Mouse (Mus musculus): ENCODE measurements at regions not wholly inside any gene's neighbourhood (a gene's known extent, or its start where the extent isn't known, plus 50 kb on each side); places are given as distances from the start of the nearest gene placed in this dataset.

DNA sequence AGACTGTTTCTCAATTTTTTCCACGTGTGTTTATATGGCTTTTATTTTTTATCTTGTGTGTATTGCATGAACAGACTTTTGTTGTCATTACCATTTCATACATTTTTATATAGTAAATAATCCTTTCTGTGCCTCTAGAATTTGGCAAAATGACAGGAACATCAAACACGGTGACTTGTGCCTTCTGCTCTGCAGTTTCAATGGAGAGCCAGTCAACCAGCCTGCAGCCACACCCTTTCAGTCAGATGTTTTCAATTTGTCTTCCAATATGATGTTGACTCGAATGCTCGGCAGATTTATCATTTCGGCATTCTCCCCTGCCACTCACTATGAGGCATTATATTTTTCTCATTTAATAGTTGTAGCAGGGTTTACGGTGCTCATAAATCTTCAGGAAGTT is 74.7 kb upstream of the Dusp10 start:
- ATAC-seq (replicated peaks; ENCODE audit: low FRiP score, low TSS enrichment, poor library complexity, severe bottlenecking): no peak

DNA sequence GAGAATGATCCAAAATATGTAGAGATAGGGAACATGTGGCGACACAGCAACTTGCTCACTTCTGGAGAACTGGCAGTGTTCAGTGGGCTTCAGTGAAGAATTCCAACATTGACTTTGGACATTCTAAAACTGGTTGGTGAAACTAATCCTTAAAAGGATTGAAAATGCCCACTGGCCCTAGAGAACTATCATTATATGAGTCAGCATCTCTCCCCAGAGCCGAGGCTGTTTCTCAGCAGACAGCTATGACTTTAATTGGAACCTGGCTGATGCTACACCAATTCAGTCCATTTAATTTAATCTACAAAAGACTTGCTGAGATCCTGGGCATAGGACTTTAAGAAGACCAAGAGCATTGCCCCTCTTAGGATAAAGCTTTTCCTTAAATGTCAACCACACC is 72.4 kb upstream of the Dusp10 start:
- ATAC-seq (replicated peaks; ENCODE audit: low FRiP score, low TSS enrichment, poor library complexity, severe bottlenecking): no peak

DNA sequence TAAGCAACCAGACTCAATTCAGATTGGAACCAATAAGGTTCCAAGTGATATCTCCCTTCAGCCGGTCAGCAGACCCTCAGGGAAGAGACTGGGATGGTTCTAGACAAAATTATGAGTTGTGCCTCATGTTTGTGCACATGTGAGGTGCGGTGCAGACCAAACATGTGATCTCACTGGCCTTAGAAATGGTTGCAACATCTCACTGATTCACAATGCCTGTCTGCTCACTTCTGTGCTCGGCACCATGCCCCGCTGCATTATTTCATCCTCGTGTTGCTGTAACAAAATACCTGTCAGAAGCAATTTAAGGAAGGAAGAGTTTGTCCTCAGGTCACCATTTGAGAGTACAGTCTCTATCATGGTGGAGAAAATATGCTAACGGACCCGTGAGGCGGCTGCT is 66.9 kb upstream of the Dusp10 start:
- ATAC-seq (replicated peaks; ENCODE audit: low FRiP score, low TSS enrichment, poor library complexity, severe bottlenecking): no peak

DNA sequence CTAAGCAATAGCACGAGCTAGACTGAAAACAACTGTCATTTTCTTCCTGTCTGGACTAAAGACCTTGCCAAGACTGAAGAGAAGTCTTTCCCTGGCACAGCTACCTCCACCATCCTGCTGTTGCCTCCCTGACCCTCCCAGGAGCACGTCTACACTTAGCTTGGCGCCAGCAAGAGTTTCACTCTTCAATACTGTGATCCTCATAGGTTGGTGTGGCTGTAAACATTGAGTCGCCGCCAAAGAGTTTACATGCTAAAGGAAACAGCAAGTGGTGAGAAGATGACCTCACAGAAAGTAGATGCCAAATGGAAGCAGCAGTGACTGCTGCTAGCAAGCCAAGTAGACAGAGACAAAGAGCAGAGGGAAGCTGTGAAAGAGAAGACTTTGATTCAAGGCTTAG is 66.0 kb upstream of the Dusp10 start:
- no peak for ATAC-seq (replicated peaks; ENCODE audit: low FRiP score, low TSS enrichment, poor library complexity, severe bottlenecking)

DNA sequence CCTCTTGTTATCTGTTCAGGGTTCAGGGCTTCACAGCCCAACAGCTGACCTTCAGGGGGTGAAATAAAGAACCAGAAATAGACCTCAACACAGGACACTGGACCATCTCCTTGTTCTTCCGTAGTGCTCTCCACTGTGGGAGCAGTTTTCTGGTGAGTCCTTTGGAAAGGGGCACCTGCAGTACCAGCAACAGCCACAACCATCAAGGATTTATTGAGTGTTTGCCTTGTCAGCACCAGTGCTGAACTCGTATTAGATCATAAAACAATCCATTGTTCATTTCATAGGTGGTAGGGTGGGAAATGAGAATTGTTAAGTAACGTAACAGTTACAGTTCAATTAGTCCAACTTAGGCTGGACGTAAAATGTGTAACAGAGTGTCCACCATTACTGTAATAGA is 63.9 kb upstream of the Dusp10 start:
- ATAC-seq (replicated peaks; ENCODE audit: low FRiP score, low TSS enrichment, poor library complexity, severe bottlenecking): peak; percentile 50; the same call in 1 of the 2 replicates

DNA sequence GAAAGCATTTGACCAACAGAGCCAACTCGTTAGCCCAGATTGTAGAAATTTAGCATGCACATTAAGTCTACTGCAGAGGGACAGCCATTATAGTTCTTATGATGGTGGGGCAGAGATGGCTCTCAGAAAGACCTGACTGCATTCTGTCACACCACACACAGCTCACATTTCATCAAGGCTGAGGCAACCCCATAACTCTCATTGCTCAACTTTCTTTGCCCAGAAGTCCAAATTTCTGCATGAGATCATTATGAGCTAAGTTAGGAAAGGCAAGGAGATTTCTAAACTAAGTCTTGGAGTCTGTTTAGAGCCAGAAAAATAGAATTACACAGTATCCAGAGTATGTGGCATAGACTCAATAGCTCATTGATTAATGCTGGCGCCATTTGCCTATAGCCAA is 59.0 kb upstream of the Dusp10 start:
- ATAC-seq (replicated peaks; ENCODE audit: low FRiP score, low TSS enrichment, poor library complexity, severe bottlenecking): no peak

DNA sequence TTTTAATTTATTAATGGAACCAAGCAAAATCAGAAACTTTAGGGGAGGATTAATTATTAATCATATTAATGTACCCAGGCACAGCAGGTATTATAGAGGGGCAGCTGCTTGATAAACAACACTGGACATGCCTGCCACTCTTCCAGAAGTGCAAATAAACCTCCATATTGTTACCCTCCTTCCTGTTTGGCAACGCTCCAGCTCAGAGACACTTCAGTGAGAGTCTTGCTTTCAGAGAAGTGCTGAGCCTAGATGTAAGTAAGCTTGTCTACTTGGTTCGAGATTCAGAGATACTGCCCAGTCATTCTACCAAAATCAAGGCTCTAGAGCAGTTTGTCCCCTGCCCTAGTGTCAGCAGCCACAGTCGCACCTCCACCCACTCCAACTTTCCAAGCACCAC is 56.7 kb upstream of the Dusp10 start:
- ATAC-seq (replicated peaks; ENCODE audit: low FRiP score, low TSS enrichment, poor library complexity, severe bottlenecking): no peak

DNA sequence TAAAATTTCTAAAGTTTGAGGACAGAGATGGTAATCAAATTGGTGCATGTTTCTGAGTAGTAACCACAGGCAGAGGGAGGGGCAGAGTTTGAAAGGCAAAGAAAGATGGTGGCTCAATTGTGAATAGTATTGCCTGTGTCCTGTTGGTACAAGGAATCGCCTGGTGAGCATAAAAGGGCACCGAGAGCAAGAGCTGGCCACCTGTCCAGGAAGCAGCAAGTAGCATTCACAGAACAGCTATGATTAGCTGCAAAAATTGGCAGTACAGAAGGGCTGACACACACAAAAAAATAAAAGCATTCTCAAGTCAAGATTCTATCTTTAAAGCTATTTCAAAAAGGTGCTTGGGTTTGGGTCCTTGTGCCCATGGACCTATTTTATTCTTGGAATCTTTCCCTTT is 51.7 kb upstream of the Dusp10 start:
- ATAC-seq (replicated peaks; ENCODE audit: low FRiP score, low TSS enrichment, poor library complexity, severe bottlenecking): no peak

DNA sequence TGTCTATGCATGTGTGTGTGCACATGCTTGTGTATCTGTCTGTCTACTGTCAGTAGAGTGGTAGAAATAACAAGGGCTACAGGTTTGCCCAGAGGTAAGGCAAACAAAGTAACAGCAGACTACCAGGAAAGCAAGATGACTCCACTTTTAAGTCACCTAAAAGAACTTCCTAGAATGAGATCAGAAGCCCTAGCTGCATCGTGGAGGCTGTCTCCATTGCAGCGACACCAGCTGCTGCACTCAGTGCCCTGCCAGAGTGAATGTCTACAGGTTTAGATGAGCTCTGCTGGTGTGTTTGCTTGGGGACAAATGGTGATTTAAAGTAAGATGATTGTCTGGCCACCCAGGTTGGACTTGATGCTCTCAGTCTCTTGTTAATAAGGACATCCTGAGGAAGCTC is 50.6 kb upstream of the Dusp10 start:
- ATAC-seq (replicated peaks; ENCODE audit: low FRiP score, low TSS enrichment, poor library complexity, severe bottlenecking): no peak

DNA sequence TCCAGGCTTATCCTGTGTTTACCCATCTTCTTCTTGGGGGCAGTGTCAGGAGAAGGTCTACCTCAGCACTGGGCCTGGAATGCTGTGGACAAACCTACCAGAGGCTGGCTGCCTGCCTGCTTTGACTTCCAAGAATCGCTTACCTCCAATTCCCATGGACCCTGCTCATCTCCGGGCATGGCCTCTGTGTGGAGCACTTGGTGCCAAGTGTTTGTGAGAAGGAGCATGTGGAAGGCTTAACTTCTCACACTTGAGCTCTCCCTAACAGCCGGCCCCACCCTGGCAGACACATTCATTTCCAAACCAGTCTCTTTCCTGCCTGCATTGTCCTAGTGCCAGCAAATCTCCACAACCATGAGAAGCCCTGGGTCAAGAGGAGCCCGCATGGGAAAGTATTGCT is 49.8 kb upstream of the Dusp10 start:
- ATAC-seq (replicated peaks; ENCODE audit: low FRiP score, low TSS enrichment, poor library complexity, severe bottlenecking): no peak

All from megakaryocyte-erythroid progenitor cell, adult 5-6 weeks (primary cell).